8 mouse cellular contexts compared by ENCODE assay signal in the genomic region with DNA sequence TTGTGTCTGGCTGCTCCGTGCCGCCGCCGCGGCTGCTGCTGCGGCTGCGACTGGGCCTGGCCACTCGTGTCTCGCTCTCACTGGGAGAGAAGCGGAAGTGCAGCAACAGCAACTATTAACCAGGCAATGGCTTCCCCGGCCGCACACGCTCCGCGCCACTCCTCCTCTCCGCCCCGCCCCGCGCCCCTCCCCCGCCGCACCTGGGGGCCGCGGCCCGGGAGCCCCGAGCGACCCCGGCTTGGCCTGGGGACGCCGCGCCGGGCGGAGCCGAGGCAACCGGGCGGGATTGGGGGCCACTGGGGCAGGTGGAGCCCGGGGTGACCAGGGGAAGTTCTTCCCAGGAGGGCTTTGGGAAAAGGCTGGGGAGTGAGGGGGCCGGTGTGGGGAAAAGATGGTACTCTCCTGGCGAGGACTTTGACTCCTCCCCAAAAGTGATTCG. TPM values are rescaled to one million over a fixed set of nuclear protein-coding genes. Genes with fewer than 3 reads are reported as not detected.
A peak's percentile ranks its signal among the peaks of the same experiment; 100 is the strongest.
DNase-seq lines count a peak whose midpoint lies in the region; TF ChIP-seq lines count a peak whose summit lies in the region.

A gene (minus strand): TSS at position 167 of the 439 bp plus-strand sequence.

- peaks cover 3 to 18% of the 10 kb centered on the region in 2 experiments; a peak in 3 of 4 replicates for H3K4me1 ChIP-seq in MEL (ENCODE audit: control insufficient read depth in 1 of 2, insufficient read depth in 2 of 2, low read length in 2 of 2)
- H3K4me1 ChIP-seq in cerebellum, adult 2 months (ENCODE audit: control insufficient read depth, insufficient read depth, low read length) = peaks cover 3% of the 10 kb centered on the region; the same call in 1 of the 2 replicates
- peaks cover 31% of the 10 kb centered on the region for H3K4me1 ChIP-seq in hindbrain, embryonic 10.5 days (replicated peaks)

- no peaks in the 10 kb centered on the region for H3K9me3 ChIP-seq in MEL (replicated peaks; ENCODE audit: insufficient read depth, low read length)
- H3K9me3 ChIP-seq in hindbrain, embryonic 10.5 days = 0 out of 2 replicates have a peak, but pooled peaks cover 3% of the 10 kb centered on the region

- TF ChIP-seq POLR2A in MEL (IDR thresholded peaks at IDR 0.05; ENCODE audit: control insufficient read depth in 1 of 2, insufficient read depth in 1 of 2, low read depth in 1 of 2, low read length in 2 of 2, poor library complexity in 1 of 2) = peak; percentile 75 to 79; a peak in 2 of 4 replicates
- peak; percentile 50; the same call in 1 of the 2 replicates for TF ChIP-seq POLR2A in cerebellum, adult 2 months (IDR thresholded peaks at IDR 0.05; ENCODE audit: borderline replicate concordance, insufficient read depth, low read length)

- peaks cover 10 to 17% of the 10 kb centered on the region in 2 experiments for H3K36me3 ChIP-seq in MEL (ENCODE audit: control insufficient read depth in 1 of 2, insufficient read depth in 2 of 2, low read length in 2 of 2)
- peaks cover 8% of the 10 kb centered on the region for H3K36me3 ChIP-seq in hindbrain, embryonic 10.5 days

- H3K27ac ChIP-seq in MEL (ENCODE audit: control insufficient read depth, low read depth, low read length) = peak within 1 kb of the TSS; percentile 45
- H3K27ac ChIP-seq in cerebellum, adult 2 months (ENCODE audit: insufficient read depth, low read length) = no peak within 1 kb of the TSS
- peak within 1 kb of the TSS; percentile 96 for H3K27ac ChIP-seq in hindbrain, embryonic 10.5 days

- peak within 1 kb of the TSS; percentile 83 to 94 for H3K4me3 ChIP-seq in MEL (ENCODE audit: control insufficient read depth in 1 of 2, insufficient read depth in 1 of 2, low read depth in 2 of 2, low read length in 2 of 2)
- peak within 1 kb of the TSS; percentile 57 for H3K4me3 ChIP-seq in cerebellum, adult 2 months (replicated peaks; ENCODE audit: insufficient read depth, low read depth, low read length)
- H3K4me3 ChIP-seq in hindbrain, embryonic 10.5 days = peak within 1 kb of the TSS; percentile 89

- no peaks in the 10 kb centered on the region for H3K27me3 ChIP-seq in MEL (ENCODE audit: control insufficient read depth in 1 of 2, insufficient read depth in 2 of 2, low read length in 2 of 2)
- no peaks in the 10 kb centered on the region for H3K27me3 ChIP-seq in cerebellum, adult 2 months (ENCODE audit: control insufficient read depth, insufficient read depth, low read length)
- H3K27me3 ChIP-seq in hindbrain, embryonic 10.5 days (ENCODE audit: insufficient read depth, poor library complexity, severe bottlenecking) = no peaks in the 10 kb centered on the region

- peak within 1 kb of the TSS; percentile 96 for H3K9ac ChIP-seq in MEL (ENCODE audit: control insufficient read depth, low read depth, low read length, poor library complexity, severe bottlenecking)

- no peak for TF ChIP-seq EP300 in MEL (IDR thresholded peaks at IDR 0.05; ENCODE audit: low read depth in 1 of 2, low read length in 2 of 2)

- peaks cover 25% of the 10 kb centered on the region for H3K79me2 ChIP-seq in MEL (ENCODE audit: control insufficient read depth, insufficient read depth, low read length, poor library complexity)

- WGBS in cerebellum, adult 2 months = under 1% methylated on average over 39 of the region's 39 CpGs
- WGBS in hindbrain, embryonic 10.5 days = under 1% methylated on average over 39 of the region's 39 CpGs

- TF ChIP-seq CTCF in MEL (IDR thresholded peaks at IDR 0.05 in 2 of 3, conservative IDR thresholded peaks at IDR 0.05 in 1 of 3; ENCODE audit: control insufficient read depth in 1 of 3, insufficient read depth in 1 of 3, low read depth in 2 of 3, low read length in 3 of 3, poor library complexity in 1 of 3, severe bottlenecking in 1 of 3) = no peak
- TF ChIP-seq CTCF in cerebellum, adult 2 months (IDR thresholded peaks at IDR 0.05; ENCODE audit: borderline replicate concordance, insufficient read depth, low read depth, low read length) = no peak

- no peak for TF ChIP-seq RAD21 in MEL (IDR thresholded peaks at IDR 0.05; ENCODE audit: low read depth, low read length)

- peak; percentile 79 for DNase-seq in MEL (ENCODE audit: low read depth, low spot score)
- peak; percentile 76 to 80 for DNase-seq in cerebellum, adult 2 months
- DNase-seq in frontal cortex, adult 2 months (ENCODE audit: extremely low spot score in 1 of 2, low spot score in 1 of 2) = peak; percentile 12 to 66
- peak; percentile 82 for DNase-seq in hindbrain, embryonic 10.5 days (ENCODE audit: low spot score)
- peak; percentile 71 to 75 for DNase-seq in layer of hippocampus, postnatal 14 days (ENCODE audit: low spot score in 2 of 2)
- peak; percentile 75 for DNase-seq in lung, postnatal 10 days
- DNase-seq in ovary, postnatal 14 days (ENCODE audit: low spot score) = peak; percentile 58
- peak; percentile 77 to 80 for DNase-seq in thymus, postnatal 10 days (ENCODE audit: low spot score in 2 of 2)

TF ChIP-seq in MEL, 35 proteins besides CTCF, POLR2A, EP300 and RAD21:
- peak; percentile 48; the same call in 1 of the 2 replicates for TF ChIP-seq SIN3A (IDR thresholded peaks at IDR 0.05; ENCODE audit: low read length)
- TF ChIP-seq MAX (IDR thresholded peaks at IDR 0.05; ENCODE audit: low read length) = no peak
- no peak for TF ChIP-seq TAL1 (IDR thresholded peaks at IDR 0.05; ENCODE audit: low read length)
- TF ChIP-seq ELF1 (IDR thresholded peaks at IDR 0.05; ENCODE audit: low read depth, low read length) = peak; percentile 70
- TF ChIP-seq NRF1 (IDR thresholded peaks at IDR 0.05; ENCODE audit: insufficient read depth, low read depth, low read length, poor library complexity, severe bottlenecking) = no peak
- 0 out of 2 replicates have a peak, but pooled peaks have one; percentile 5 for TF ChIP-seq ETS1 (IDR thresholded peaks at IDR 0.05; ENCODE audit: low read depth, low read length)
- TF ChIP-seq ZC3H11A (IDR thresholded peaks at IDR 0.05; ENCODE audit: low read depth, low read length) = no peak
- TF ChIP-seq MAZ (IDR thresholded peaks at IDR 0.05; ENCODE audit: low read depth, low read length) = peak; percentile 82; the same call in 1 of the 2 replicates
- TF ChIP-seq UBTF (IDR thresholded peaks at IDR 0.05; ENCODE audit: borderline replicate concordance, insufficient read depth, low read depth, low read length) = no peak
- no peak for TF ChIP-seq RCOR1 (IDR thresholded peaks at IDR 0.05; ENCODE audit: low read depth, low read length)
- peak; percentile 76 for TF ChIP-seq ZMIZ1 (IDR thresholded peaks at IDR 0.05; ENCODE audit: low read depth, low read length)
- TF ChIP-seq ZKSCAN1 (IDR thresholded peaks at IDR 0.05; ENCODE audit: low read depth, low read length) = no peak
- TF ChIP-seq USF1 (IDR thresholded peaks at IDR 0.05; ENCODE audit: low read depth, low read length) = no peak
- TF ChIP-seq POLR2AphosphoS5 (IDR thresholded peaks at IDR 0.05; ENCODE audit: borderline replicate concordance, low read depth, low read length) = no peak
- no peak for TF ChIP-seq CHD2 (IDR thresholded peaks at IDR 0.05; ENCODE audit: low read length)
- TF ChIP-seq GATA1 (IDR thresholded peaks at IDR 0.05; ENCODE audit: low read depth, low read length) = no peak
- peak; percentile 48; the same call in 1 of the 2 replicates for TF ChIP-seq TCF12 (IDR thresholded peaks at IDR 0.05; ENCODE audit: low read depth, low read length)
- TF ChIP-seq MYB (IDR thresholded peaks at IDR 0.05; ENCODE audit: low read depth, low read length) = no peak
- peak; percentile 38; the same call in 1 of the 2 replicates for TF ChIP-seq MXI1 (IDR thresholded peaks at IDR 0.05; ENCODE audit: low read depth, low read length)
- TF ChIP-seq MEF2A (IDR thresholded peaks at IDR 0.05; ENCODE audit: extremely low read depth, insufficient replicate concordance, low read depth, low read length, poor library complexity, severe bottlenecking) = no peak
- TF ChIP-seq E2F4 (IDR thresholded peaks at IDR 0.05; ENCODE audit: borderline replicate concordance, low read depth, low read length) = no peak
- TF ChIP-seq POLR2AphosphoS2 (IDR thresholded peaks at IDR 0.05; ENCODE audit: low read length) = peak; percentile 58; the same call in 1 of the 2 replicates
- TF ChIP-seq USF2 (IDR thresholded peaks at IDR 0.05; ENCODE audit: borderline replicate concordance in 1 of 2, insufficient read depth in 1 of 2, low read depth in 1 of 2, low read length in 2 of 2) = no peak
- TF ChIP-seq NELFE (IDR thresholded peaks at IDR 0.05; ENCODE audit: low read depth, low read length) = peak; percentile 86
- no peak for TF ChIP-seq GABPA (IDR thresholded peaks at IDR 0.05; ENCODE audit: low read depth, low read length)
- peak; percentile 62 for TF ChIP-seq HCFC1 (IDR thresholded peaks at IDR 0.05; ENCODE audit: low read depth, low read length)
- TF ChIP-seq MAFK (IDR thresholded peaks at IDR 0.05; ENCODE audit: borderline replicate concordance, low read depth, low read length) = no peak
- no peak for TF ChIP-seq SMC3 (IDR thresholded peaks at IDR 0.05; ENCODE audit: low read depth, low read length)
- TF ChIP-seq JUND (IDR thresholded peaks at IDR 0.05; ENCODE audit: low read depth, low read length) = no peak
- TF ChIP-seq BHLHE40 (IDR thresholded peaks at IDR 0.05; ENCODE audit: borderline replicate concordance, low read depth, low read length) = no peak
- TF ChIP-seq CHD1 (IDR thresholded peaks at IDR 0.05; ENCODE audit: low read depth, low read length) = no peak
- no peak for TF ChIP-seq MYC (IDR thresholded peaks at IDR 0.05; ENCODE audit: low read depth, low read length)
- TF ChIP-seq TBP (IDR thresholded peaks at IDR 0.05; ENCODE audit: low read depth, low read length) = peak; percentile 62
- TF ChIP-seq ZNF384 (IDR thresholded peaks at IDR 0.05; ENCODE audit: low read depth, low read length) = no peak
- TF ChIP-seq KAT2A (conservative IDR thresholded peaks at IDR 0.05; ENCODE audit: low read depth, low read length) = no peak

RNA-seq across cellular contexts. Expression of the gene that starts here (rescaled TPM):
- total RNA-seq in MEL (2012; rRNA removed) = 43.0 and 43.2 TPM in 2 replicates
- 100 to 1,000 TPM; 240 to 246 TPM for polyA plus RNA-seq in MEL (2012; ENCODE audit: insufficient read depth in 1 of 2, insufficient read length in 2 of 2, low read depth in 1 of 2, low replicate concordance in 2 of 2, missing spikeins in 1 of 2)
- polyA plus RNA-seq in cerebellum, adult 2 months (2012; rRNA removed) = 101 and 105 TPM in 2 replicates
- polyA plus RNA-seq in frontal cortex, adult 2 months (2012; rRNA removed) = 112 and 124 TPM in 2 replicates
- 160 and 166 TPM in 2 replicates for polyA plus RNA-seq in hindbrain, embryonic 10.5 days (2016; fragmentation: Nextera tagmentation; extraction: Ambion mirVana)
- 100 to 1,000 TPM; 114 to 116 TPM for total RNA-seq in layer of hippocampus, postnatal 14 days (2021)
